Mouse (Mus musculus) cerebellum, adult 2 months (tissue): Measurements from ENCODE around the gene Fbxw8.

Experiments
- CTCF ChIP-seq: fragments of 200-500 bp; IDR thresholded peaks from 2 replicates; pipeline ENCODE4 v1.5.1; 2011; ENCODE audit warnings: low read depth, mild to moderate bottlenecking, control low read depth, low read length, moderate library complexity, borderline replicate concordance; ENCODE audit not compliant: insufficient read depth
- POLR2A ChIP-seq: fragments of 200-500 bp; IDR thresholded peaks from 2 replicates; pipeline ENCODE4 v1.6.1; 2011; ENCODE audit warnings: low read length, control low read depth, borderline replicate concordance; ENCODE audit not compliant: insufficient read depth

DNA sequence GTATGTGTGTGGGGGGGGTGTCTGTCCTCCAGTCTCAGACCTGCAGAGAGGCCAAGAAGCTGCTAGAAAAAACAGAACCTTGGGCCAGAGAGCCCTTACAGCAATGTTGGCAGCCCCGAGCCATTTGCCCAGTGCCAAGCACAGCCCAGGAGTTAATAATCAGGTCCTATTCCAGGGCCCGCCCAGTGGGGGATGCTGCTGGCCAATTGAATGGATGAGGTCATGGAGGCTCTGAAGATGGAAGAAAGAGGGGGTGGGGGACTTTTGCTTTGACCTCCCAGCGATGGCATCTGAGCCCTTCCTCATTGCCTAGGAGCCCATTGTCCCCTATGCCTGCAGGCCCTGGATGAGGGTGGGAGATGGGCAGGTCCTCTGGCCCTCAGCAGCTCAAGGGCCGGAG lies 123.8 kb downstream of the Fbxw8 start:
- TF ChIP-seq CTCF (no peak), POLR2A (no peak)
